Mouse (Mus musculus): ENCODE data around the gene Hist2h3c1. TPM values are rescaled to one million over a fixed set of nuclear protein-coding genes. Genes with fewer than 3 reads are reported as not detected.
"Not testable (repeated sequence)": the region's sequence is repeated elsewhere in the genome, so short reads cannot be mapped to it uniquely, and the experiment has no call there.

Hist2h3c1 gene
- total RNA-seq, 2 experiments from 2014 or later: not detected

DNA sequence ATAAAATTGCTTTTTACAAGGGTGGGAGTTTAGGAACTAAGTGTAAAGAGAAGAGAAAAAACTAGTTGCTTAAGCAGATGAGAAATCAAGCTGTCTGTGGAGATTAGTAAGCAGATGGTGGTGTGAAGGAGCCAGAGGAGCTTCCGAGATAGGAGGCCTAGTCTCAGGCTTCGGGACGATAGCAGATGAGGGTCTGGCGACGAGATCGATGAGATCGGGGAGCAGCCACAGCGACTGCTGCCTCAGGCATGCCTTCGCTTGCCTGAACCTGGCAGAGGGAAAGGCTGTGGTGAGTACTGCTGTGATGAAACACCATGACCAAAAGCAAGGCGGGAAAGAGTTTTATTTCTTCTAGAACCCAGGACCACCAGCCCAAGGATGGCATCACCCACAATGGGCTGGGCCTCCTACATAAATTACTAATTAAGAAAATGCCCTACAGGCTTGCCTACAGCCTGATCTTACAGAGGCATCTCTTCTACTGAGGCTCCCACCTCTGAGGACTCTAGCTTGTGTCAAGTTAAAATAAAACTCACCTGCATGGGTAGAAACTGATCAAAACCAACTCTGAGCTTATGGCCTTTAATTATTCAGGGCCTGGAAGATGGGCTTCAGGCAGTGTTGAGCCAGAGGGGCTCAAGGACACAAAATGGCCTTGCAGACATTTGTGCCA lies 8.3 kb downstream of the Hist2h3c1 start:
- DNase-seq (ENCODE audit: extremely low spot score in 1 of 2, low spot score in 1 of 2): no peak

DNA sequence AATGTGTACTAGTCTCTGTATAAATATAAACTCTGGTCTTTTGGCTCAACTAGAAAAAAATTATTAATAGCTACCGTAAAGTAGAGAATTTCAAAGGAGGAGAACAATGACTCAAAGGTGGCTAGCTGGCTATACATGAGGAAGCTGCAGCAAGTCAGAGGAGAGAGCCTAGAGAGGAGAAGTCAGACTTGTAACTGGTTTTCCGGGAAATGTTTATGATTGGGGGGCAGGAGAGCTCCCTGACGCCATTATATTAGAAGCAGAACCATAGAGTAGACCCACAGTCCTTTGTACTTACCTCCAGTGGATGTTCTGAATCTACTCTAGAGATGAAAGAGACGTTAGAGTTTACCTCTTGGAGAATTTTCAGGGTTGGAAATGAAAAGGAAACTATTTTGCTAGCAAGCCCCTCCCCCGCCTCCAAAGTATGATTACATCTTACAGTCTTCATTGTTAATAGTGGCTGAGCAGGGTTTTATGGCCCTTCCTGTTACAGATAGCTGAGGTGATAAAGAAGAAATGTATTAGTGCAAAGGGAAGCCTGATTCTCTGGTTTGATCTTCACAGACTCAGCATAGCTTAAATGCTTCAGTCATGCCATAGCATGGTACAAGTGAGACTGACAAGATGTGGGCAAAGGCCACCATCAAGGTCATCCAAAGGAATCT lies 9.6 kb downstream of the Hist2h3c1 start:
- DNase-seq (ENCODE audit: extremely low spot score in 1 of 2, low spot score in 1 of 2): no peak

DNA sequence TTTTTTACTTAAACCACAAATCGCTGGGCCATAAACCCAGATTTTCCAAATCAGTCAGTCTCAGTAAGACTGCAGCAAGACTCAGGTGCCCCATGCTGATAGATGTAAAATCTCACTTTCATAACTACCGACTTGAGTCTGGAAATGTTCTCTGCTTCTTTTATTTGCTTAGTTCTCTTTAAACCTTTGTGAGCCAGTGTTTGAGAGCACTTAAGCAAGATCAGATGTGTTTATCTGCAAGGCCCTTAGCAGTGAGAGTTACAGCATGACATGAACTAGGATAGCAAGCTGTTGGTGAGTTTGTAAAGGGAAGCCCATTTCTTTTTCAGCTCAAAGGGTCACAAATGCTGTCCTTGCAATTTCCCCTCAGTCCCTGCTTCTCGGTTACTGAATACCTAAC lies 10.7 kb downstream of the Hist2h3c1 start:
- DNase-seq (ENCODE audit: extremely low spot score in 1 of 2, low spot score in 1 of 2): no peak

DNA sequence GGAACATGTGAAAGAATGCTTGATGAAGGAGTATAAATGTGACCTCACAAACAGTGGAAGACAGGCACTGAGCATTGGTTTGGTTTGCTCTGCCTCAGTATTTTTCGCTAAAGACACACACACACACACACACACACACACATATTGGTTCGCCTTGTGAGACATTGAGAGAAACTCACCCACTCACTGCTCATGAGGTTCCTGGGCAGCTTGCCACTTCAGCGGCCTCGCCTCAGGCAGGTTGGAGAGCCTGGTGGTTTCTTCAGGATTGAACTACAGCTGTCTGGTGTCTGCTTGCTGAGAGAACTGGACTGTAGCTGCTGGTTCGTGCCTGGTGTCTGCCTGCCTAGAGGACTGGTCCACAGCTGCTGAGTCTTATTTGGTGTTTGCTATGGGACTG lies 13.7 kb downstream of the Hist2h3c1 start:
- DNase-seq (ENCODE audit: extremely low spot score in 1 of 2, low spot score in 1 of 2): no peak

DNA sequence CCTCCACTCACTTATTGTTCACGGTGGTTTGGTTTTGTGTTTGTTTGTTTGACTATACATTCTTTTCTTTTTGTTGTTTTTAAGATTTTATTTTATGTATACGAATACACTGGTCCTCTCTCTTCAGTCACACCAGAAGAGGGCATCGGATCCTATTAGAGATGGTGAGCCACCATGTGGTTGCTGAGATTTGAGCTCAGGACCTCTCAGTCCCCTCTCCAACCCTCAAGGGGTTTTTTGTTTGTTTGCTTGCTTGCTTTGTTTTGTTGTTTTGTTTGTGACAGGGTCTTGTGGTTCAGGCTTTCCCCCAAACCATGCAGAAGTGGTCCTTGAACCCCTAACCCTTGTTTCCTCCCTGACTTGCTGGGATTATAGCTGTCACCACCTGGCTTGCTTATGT lies 15.1 kb downstream of the Hist2h3c1 start:
- DNase-seq (ENCODE audit: extremely low spot score in 1 of 2, low spot score in 1 of 2): no peak

DNA sequence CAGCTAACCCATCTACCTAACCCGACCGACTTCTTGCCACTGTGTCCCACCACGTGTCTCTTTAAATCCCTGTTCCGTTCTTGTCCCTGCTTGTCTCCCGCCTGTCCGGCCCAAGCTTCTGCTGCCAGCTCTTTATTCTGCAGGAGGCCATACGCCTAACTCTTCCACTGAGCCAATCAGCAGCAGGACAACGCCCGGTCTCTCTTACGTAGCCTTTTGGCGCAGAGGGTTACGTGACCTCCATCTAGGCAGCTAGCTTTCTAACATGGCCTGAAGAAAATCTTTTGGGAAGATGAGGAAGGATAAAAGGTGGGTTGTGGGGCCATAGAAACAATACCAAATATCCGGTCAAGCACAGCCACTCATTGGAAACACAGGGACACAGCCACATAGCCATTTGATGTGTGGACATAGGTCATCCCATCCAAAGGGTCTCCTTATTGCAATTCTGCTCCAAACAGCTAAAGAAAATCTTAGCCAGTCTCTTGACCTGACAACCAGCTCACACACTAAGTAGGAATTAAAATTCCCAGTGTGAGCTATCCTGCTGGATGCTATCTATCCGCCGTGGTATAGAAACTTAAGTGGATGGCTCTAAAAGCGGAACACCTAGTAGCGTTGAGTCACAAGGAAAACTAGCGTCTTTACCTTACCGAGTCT lies 15.9 kb downstream of the Hist2h3c1 start:
- DNase-seq (ENCODE audit: extremely low spot score in 1 of 2, low spot score in 1 of 2): peak; percentile 54 to 57

DNA sequence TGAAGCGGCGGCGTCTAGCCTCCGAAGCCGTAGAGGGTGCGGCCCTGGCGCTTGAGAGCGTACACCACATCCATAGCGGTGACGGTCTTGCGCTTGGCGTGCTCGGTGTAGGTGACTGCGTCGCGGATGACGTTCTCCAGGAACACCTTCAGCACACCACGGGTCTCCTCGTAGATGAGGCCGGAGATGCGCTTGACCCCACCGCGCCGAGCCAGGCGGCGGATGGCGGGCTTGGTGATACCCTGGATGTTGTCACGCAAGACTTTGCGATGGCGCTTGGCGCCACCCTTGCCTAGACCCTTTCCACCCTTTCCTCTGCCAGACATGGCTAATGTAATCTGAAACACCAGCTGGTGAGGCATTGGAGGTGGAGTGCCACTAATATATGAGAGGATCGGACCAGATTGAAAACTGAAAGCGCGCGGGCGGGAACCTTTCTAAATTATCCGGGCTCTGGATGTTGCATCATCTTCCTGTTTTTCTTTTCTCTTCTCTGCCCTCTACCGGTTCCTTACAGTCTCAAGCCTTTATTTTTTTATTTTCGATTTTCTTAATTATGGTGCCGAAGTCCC lies 16.6 kb downstream of the Hist2h3c1 start, which contains the start of gene Hist2h4:
Gene Hist2h4 (minus strand): TSS at position 333 of the 572 bp plus-strand sequence.
- DNase-seq (ENCODE audit: extremely low spot score in 1 of 2, low spot score in 1 of 2): peak; percentile 92 to 96

DNA sequence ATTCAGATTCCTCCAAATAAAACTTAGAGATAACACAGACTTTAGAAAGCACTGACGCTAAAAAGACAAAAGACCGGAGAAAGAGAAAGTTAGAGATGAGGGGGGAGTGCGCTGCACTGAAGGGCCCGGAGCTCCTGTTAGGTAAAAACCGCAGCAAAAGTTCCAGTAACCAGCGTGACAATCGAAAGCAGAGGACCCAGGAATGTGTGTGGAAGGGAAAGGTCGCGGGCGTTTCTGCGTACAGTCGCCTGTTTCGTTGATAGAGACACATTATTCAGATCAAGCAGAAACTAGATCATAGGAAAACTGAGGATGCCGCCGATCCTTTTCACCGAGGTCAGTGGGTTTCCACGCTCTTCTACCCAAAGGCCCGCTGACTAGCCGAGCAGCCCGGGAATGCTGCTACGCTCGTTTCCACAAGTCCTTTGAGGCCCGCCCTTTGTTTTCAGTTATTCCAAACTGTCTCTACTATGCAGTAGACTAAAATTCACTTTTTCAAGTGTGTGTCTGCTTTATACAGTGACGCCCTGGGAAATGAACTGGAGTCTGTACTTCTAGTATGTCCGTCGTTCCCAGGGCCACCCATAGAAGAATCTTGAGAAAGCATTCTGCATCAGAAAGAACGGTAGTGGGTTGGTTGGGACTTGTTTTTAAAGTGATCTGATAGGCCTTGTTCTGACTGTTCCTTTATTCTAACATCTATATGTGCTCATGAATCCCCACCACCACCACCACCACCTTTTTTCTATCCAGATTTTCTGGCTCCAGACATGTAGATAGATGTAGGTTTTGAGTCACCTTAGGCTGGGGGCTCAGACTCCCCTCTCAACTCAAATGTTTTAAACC lies 17.3 kb downstream of the Hist2h3c1 start:
- no peak for DNase-seq (ENCODE audit: extremely low spot score in 1 of 2, low spot score in 1 of 2)

DNA sequence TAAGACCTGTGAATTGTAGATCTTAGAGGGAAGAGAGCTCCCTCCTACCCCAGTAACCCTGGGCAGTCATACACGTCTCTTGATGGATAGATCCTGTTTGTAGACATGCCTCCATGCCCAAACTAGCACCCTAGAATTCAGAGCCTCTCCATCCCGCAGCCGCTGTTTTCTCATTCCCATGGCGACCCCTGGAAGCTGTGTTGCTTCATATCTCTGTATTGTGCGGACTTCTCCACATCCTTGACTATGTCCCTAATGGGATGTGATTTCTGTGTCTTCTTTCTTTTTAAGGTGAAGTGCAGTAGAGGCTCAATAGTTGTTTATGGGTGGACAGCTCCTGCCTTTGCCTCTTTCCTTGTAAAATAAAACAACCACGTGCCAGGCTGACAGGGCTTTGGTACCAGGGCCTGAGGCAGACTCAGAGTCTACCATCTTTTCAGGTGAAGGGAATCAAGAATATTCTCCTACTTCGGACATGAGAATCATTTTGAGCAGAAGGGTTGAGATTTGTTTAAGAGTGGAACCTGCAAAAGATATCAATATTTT lies 18.0 kb downstream of the Hist2h3c1 start:
- no peak for DNase-seq (ENCODE audit: extremely low spot score in 1 of 2, low spot score in 1 of 2)

DNA sequence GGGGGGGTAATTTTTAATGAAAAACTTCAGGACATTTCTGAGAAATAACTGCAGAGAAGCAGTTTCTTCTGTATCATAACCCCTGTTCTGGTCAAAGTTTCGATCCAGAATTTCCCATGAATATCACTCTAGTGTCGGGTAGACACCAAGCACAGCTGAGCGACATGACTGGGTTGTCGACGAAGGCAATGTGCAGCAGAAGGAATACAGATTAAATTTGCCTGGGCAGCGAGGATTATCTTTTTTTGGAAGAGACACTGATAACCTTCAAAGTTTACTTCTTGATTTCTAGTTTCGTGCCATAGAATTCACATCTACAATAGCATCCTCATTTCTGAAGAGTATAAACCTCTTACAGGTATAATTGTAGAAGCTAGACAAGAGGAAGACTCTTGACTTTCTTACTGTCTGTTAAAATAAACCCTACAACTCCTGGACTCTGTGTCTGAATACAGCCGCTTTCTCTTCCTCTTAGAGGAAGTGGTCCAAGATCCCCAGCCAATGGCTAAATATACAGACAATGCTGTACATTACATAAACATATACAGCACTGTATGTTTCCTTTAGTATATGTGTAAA lies 19.7 kb downstream of the Hist2h3c1 start:
- no peak for DNase-seq (ENCODE audit: extremely low spot score in 1 of 2, low spot score in 1 of 2)

DNA sequence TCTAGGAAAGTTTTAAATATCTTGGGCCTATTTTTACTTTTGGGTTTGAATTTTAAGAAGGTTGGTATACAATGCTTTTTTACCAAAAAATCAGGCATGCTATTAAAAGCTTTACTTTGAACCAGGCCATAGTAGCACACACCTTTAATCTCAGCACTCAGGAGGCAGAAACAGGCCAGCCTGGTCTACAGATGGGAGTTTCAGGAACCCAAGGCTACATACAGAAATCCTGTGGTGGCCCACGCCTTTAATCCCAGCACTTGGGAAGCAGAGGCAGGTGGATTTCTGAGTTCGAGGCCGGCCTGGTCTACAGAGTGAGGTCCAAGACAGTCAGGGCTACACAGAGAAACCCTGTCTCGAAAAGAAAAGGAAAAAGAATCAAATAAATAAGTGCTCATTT lies 21.1 kb downstream of the Hist2h3c1 start:
- DNase-seq (ENCODE audit: extremely low spot score in 1 of 2, low spot score in 1 of 2): no peak

DNA sequence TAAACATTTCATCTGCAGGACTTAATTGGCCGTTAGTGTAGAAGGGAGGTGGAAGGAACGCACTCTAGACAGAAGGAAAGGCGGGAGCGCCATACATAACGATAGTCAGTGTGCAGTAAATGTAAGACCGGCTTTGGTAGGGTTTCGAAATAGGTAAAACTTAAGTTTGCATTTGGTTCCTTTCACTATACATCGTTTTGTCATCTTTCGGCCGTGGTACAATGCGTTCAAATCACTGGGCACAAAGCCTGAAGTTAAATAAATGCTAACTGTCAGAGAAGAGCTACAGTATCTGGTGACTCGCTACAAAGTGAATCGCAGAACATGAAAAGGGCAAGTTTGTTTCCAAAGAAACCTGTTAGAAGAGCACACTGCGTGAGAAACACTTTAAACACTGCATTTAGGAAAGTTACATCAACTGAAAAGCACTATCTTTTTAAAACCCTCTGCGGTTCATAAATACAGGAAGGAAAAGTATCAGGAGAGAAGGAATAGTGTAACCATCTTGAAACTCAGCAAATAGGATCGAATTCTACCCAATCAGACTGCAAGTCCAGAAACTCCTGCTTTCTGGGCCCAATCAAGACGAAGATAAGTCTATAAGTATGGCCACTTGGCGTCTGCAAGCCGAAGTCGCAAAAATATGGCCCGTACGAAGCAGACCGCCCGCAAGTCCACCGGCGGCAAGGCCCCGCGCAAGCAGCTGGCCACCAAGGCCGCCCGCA lies 21.7 kb downstream of the Hist2h3c1 start, which contains the start of gene Hist2h3b:
Gene Hist2h3b (plus strand): TSS at position 604 of the 725 bp plus-strand sequence.
- peak; percentile 74 to 76 for DNase-seq (ENCODE audit: extremely low spot score in 1 of 2, low spot score in 1 of 2)

DNA sequence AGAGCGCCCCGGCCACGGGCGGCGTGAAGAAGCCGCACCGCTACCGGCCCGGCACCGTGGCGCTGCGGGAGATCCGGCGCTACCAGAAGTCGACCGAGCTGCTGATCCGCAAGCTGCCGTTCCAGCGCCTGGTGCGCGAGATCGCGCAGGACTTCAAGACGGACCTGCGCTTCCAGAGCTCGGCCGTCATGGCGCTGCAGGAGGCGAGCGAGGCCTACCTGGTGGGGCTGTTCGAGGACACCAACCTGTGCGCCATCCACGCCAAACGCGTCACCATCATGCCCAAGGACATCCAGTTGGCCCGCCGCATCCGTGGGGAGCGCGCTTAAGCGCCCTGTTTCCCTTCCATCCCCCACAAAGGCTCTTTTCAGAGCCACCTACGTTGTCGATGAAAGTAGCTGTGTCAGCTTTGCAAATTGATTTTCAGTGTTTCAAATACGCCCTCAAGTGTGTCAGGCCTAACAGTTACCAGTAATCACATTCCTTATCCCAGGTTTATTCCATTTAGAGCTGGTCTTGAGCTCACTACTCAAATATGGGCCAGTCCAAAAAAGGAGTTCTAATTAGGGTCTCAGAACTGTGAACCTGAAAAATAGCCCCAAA lies 22.4 kb downstream of the Hist2h3c1 start:
- not testable (repeated sequence) for DNase-seq (ENCODE audit: extremely low spot score in 1 of 2, low spot score in 1 of 2)

DNA sequence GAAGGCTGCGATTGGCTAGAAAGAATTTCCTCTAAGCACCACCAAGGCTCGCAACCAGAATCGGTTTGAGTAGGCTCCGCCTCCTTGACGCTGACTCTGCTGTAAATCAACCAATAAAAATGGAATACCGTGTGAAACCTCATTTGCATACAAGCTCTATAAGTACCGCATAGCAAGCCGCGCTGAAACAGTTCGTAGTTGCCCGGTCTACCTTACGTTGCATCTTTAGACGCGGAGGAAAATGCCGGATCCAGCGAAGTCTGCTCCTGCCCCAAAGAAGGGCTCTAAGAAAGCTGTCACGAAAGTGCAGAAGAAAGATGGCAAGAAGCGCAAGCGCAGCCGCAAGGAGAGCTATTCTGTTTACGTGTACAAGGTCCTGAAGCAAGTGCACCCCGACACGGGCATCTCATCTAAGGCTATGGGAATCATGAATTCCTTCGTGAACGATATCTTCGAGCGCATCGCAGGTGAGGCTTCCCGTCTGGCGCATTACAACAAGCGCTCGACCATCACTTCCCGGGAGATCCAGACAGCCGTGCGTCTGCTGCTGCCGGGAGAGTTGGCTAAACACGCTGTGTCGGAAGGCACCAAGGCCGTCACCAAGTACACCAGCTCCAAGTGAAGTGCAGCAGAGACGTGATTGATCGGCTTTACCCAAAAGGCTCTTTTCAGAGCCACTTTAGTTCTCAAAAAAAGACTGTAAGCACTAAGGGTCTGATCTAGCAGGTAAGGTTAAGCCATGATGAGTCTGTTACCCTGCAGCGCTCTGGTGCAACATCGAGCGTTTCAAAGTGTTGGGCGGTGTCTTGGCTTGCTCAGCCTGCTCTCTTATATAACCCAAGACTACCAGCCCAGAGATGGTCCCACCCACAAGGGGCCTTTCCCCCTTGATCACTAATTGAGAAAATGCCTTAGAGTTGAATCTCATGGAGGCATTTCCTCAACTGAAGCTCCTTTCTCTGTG lies 23.3 kb downstream of the Hist2h3c1 start, which contains the start of gene Hist2h2bb:
Gene Hist2h2bb (plus strand): TSS at position 242 of the 964 bp plus-strand sequence.
- DNase-seq (ENCODE audit: extremely low spot score in 1 of 2, low spot score in 1 of 2): peak; percentile 85 to 87

DNA sequence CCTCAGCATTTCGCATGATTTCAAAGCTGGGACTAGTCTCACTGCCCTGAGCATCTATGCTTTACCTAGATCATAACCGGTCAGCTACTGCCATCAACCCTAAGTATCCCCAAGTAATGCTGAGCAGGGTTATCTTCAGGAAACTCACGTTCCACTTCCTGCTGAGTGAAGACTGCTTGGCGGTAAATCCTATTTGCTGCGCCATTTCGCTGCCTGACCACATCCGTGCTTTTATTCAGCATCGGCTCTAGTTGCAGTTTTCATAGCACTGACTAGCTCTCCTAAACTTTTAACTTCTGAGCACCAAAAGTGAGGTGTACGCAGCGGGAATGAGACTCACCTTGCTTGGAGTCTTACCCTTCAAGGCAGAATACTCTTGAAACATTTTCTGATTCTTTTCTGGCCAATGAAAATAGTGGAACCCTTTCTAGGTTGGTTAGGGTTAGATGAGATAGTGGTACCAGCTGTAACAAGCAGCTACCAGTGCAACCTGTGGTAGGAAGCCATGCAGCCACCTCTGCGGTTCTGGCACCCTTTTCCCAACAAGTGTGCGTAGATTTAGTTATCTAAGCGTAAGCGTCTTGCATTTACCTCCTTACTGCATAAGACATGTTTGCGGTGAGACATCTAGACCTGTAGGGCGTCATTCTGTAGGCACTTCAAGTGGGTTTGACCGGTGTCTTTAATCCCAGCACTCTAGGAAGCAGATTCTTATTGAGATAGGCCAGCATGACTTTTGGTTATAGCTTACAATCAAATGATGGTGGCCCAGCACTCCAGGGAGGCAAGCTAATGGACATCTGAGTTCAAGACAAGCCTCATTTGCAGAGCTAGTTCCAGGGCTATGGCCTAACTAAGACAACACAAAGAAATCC lies 27.3 kb downstream of the Hist2h3c1 start:
- no peak for DNase-seq (ENCODE audit: extremely low spot score in 1 of 2, low spot score in 1 of 2)

DNA sequence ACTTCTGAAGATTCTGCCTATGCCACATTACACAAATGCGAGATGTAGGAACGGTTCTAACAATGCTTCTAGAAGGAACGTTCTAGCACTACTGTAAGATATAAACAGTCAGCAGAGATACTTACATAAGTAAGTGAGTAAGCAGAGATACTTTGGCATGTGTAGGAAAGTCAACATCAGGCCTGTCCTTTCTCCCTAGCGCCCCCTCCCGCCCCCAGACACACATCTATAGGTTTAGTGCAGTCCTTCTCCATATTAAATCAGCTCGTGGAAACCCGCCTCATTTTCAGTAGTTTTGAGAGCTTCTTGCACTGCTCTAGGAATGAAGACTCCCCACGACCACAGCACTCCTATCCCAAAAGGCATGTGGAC lies 30.9 kb downstream of the Hist2h3c1 start:
- DNase-seq (ENCODE audit: extremely low spot score in 1 of 2, low spot score in 1 of 2): no peak
